Mouse (Mus musculus): ENCODE results near the gene Spaca6.

DNA sequence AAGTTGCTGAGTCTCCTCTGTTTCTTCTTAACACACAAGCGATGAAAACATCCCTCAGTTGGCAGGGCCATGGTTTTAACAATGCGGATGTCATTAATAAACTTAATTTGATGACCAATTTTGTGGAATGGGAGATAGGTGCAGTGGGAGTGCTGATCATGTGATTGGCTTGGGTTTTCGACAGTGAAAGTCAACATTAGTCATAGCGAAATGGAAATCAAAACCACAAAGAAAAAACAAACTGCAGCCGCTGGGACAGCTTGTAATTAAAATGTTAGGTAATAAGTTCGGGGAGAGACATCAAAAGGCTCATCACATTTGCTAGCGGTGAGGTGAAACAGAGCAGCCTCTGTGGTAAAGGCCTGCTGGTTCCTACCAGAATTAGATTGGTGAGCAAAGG is 13.8 kb downstream of the Spaca6 start:
- no peak for TF ChIP-seq ZC3H11A (IDR thresholded peaks at IDR 0.05; ENCODE audit: borderline replicate concordance, low read depth, low read length)
- TF ChIP-seq HCFC1 (IDR thresholded peaks at IDR 0.05; ENCODE audit: borderline replicate concordance, insufficient read depth, low read length), result no peak
